Mouse (Mus musculus) 3T3-L1 (cell line): ENCODE data around the gene Rora.
"Not testable (repeated sequence)": the region's sequence is repeated elsewhere in the genome, so short reads cannot be mapped to it uniquely, and the experiment has no call there.

Experiments used
- DNase-seq: peaks from one replicate; pipeline ENCODE4 v3.0.0-alpha.2; 2015; ENCODE audit warnings: low read depth, low spot score

The Rora gene

DNA sequence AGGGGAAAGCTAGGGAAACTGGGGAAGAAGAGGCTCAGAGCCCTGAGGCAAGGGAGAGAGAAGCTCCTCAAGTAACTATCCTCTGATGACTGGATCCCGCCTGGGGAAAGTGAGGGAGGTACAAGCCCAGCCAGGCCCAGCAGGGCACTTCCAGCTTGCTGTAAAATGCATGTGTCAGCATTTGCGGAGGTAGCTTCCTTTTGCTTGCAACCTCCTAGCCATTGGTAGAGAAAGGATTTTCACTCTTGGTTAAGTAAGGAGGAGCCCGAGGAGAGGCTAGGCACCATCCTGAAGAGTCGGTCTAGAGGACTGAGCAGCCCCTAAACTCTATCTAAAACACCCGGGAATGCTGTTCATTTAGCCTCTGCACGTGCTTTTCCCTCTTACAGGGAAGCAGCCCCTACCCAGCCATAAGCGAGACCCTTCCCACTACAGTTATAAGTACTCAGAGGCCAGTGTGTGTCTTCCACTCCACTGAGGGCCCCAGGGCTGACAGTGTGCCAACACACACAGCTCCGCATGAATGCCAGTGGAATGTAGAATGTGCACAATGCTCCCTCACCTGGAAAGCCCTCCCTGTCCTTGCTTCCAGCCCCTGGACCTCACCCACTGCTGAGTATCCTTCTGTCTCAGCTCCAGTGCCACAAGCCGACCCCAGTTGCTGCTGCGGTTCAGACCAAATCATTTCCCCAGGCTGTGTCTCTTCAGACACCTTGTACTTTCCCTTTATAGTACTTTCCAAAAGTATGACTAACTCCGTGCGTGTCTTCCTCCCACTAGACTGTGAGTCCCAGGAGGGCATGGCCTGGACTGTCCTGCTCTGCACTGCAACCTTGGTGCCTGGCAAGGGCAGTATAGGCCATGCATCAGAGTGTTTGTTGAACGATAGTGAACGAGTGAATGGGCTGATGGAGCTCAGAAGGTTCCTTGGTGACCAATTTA, 431.4 kb downstream of the Rora start:
- no peak for DNase-seq

GRCm38 (mm10) chr9:69086844-69087243, 433.3 kb downstream of the Rora start:
- no peak for DNase-seq

GRCm38 (mm10) chr9:69087325-69087724, 433.7 kb downstream of the Rora start:
- DNase-seq = no peak

DNA sequence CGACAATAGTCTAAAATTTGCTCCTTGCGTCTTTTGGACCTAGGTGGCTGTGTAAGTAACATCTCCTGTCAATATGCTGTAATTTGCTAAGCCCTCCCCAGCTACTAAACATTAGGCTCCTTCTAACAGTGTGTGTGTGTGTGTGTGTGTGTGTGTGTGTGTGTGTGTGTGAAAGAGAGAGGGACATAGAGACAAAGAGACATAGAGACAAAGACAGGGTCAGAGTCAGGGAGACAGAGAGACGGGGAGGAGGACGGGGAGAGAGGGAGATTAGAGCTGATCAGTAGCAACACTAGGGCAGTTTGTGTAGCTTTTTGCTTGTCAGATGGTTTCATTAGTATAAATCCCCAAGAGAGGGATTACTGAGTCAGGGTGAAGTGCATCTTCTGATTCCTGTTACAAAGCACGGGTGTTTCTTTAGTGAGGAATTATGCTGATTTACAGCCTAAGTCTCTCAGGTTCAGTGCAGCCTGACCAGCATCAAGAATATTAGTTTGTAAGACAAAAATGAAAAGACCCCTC, 437.2 kb downstream of the Rora start:
- no peak for DNase-seq

GRCm38 (mm10) chr9:69092119-69093013, 438.8 kb downstream of the Rora start:
- peak; percentile 3 for DNase-seq

DNA sequence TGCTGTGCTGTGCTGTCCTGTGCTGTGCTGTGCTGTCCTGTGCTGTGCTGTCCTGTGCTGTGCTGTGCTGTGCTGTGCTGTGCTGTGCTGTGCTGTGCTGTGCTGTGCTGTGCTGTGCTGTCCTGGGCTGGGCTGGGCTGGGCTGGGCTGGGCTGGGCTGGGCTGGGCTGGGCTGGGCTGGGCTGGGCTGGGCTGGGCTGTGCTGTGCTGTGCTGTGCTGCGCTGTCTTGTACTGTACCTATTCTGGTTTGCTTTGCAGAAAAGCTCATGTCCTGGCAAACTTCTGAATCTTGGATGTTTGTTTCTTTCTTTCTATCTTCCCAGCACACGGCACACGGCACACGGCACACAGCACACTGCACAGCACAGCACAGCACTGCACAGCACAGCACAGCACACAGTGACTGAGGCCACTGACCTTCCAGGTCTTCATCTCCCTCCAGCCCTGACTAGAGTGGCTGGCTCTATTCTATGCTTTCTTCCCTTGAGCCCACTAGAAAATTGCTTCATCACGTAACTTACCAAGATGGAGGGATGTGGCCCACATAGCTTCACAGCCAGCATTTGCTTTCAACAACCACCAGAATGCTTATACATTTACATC, 446.7 kb downstream of the Rora start:
- not testable (repeated sequence) for DNase-seq

DNA sequence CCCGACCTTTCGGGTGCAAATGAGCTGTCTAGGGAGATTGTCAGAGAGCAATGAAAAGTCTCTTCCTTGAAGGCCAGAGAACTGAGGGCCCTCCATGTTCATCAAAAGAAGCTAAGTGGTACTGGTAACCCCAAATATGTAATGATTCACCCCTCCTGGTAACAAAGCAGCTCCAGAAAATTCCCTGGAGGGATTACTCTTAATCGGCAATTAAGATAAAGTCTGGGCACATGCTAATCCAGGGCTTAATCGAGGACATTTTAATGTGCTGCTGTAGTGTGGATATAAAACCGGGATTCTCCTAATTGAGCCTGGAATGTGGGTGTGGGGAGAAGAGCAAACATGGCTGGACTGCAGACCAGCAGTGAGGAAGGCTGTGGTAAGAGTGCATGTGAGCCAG, 450.7 kb downstream of the Rora start:
- no peak for DNase-seq

GRCm38 (mm10) chr9:69109618-69110300, 456.2 kb downstream of the Rora start:
- DNase-seq = no peak

GRCm38 (mm10) chr9:69110301-69110674, 456.7 kb downstream of the Rora start:
- DNase-seq = no peak

DNA sequence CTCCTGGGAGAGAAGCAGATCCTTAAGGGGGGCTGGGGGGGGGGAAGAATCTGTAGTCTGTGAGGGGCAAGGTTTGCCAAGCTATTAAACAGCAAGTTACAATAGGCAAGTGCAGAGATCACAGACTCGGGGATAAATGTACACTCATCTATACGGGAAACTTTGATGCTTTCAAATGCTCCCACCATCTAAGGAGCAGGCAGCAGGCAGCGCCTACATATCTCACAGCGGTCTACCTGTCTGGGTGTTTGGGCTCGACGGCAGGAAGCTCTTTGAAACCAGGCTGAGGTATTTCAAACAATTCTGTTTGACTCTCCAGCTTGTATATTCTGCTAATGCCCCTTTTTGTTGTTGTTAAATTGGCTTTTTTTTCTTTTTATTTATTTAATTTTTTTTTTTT, 457.1 kb downstream of the Rora start:
- no peak for DNase-seq

DNA sequence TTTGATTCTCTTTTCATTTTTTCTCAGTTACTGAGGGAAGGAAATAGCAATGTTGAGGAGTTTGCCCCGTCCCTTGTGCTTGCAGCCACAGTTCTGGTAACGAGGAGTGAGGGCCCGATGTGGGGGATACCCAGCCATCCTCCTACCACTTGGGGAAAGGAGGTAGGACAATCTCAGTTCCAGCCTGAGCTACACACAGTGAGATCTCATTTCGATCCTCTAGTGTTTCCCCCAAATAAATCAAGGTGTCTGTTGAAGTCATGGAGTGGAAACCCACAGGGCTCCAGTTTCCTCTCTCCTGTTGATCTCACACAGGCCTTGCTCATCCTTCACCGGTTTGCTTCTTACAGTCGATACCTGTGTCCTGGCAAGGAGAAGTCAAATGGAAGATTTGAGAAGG, 458.0 kb downstream of the Rora start:
- DNase-seq = no peak

GRCm38 (mm10) chr9:69114429-69114984, 460.9 kb downstream of the Rora start:
- DNase-seq = no peak

- no peak for DNase-seq
Observed at GRCm38 (mm10) chr9:69116740-69117139, 463.2 kb downstream of the Rora start.

- no peak for DNase-seq
Observed at GRCm38 (mm10) chr9:69121117-69121740, 467.6 kb downstream of the Rora start.

GRCm38 (mm10) chr9:69125011-69125786, 471.6 kb downstream of the Rora start:
- DNase-seq = peak; percentile 23

DNA sequence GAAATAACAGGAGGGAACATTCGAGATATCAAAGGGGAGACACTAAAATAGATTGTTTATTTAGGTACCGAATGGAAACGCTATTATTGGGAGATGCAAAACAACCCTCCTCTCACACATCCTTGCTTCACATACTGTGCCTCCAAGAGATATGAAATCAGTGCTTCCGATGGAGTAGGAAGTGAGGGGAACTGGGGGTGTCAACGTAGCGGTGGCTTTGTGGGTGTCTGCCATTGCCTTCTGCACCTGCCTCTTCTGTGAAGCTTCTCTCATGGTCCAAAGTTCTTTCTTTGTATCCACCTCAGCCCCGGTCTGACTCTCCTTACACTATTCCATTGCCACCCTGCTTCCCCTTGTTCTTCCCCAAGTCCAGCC, 472.2 kb downstream of the Rora start:
- DNase-seq = no peak

GRCm38 (mm10) chr9:69126595-69126994, 473.0 kb downstream of the Rora start:
- DNase-seq = no peak

- DNase-seq = no peak
Observed at GRCm38 (mm10) chr9:69128335-69128734, 474.7 kb downstream of the Rora start.

GRCm38 (mm10) chr9:69132995-69133394, 479.4 kb downstream of the Rora start:
- no peak for DNase-seq

DNA sequence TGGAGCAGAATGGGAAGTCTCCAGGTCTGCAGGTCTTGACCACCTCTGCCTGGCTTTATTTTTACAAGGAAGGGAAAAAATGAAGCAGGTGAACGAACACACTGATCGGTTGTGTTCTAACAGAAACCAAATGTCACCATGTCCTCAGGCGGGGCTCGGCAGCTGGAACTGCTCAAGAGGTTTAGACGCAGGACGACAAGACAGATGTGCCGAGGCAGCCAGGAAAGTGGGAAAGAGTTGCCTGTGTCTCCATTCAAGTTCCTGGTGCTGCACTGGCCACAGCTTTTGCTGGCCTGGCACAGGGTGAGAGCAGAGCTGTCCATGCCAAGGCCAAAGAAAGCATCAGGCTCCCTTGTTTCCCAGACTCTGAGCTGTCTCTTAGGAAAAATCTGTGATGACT, 480.1 kb downstream of the Rora start:
- DNase-seq = no peak
